Mouse (Mus musculus) cerebellum, adult 11 months (tissue): ENCODE data around the gene Slc35b3.

Experiments used
- DNase-seq: peaks from one replicate; pipeline ENCODE4 v3.0.0; 2022

Slc35b3 gene

GRCm38 (mm10) chr13:38936860-38937471, 23.7 kb downstream of the Slc35b3 start:
- DNase-seq: no peak

GRCm38 (mm10) chr13:38935856-38936446, 24.7 kb downstream of the Slc35b3 start:
- no peak for DNase-seq

DNA sequence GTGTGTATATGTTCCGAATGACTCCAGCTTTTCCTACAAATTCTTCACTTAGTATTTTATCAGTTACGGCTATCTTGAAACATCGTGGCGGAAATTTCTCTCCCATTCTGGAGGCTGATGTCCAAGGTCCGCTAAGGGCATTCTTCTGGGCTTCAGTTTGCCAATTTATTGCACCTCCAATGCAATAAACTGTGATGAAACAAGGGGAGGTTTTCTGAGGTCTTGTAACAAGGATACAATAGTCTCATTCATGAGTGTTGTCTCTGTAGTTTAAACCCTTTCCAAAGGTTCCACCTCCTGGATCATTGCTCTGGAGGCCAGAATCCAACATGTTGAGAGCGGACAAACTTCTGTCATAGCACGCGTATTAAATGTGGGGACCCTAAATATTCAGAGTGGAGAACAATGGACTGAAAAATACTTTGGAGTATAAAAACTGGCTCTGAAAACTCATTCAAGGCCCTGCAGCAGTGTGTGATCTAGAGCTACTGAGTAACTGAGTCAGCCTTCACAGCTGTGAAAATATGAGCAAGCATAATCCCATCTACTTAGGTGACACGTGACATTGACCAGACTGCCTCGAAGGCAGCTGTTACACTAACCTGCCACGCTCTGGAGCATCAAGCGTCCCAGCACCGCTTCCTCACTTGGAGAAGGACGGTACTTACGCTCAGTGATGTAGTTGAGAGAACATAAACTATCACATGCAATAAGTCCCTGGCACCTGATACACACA, 30.7 kb downstream of the Slc35b3 start:
- DNase-seq: no peak

- DNase-seq: no peak
These were observed 38.0 kb downstream of the Slc35b3 start for GRCm38 (mm10) chr13:38922676-38923075.

DNA sequence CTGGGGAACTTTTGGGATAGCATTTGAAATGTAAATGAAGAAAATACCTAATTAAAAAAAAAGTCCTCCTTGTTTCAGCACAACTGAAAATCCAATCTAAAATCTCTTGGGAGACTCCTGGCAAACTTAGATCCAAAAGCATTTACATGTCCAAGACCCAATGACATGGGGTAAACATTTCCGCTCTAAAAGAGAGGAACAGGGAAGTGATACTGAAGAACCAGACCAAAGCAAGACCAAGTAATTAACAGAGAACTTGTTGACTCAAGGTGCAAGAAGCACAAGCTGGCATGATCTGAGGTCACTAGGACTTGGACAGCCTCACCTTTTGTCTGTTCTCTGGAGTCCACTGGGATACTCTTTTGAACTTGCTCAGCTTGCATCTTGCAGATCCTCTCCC, 39.4 kb downstream of the Slc35b3 start:
- DNase-seq: no peak

GRCm38 (mm10) chr13:38918188-38918885, 42.3 kb downstream of the Slc35b3 start:
- DNase-seq: no peak

GRCm38 (mm10) chr13:38917556-38917955, 43.1 kb downstream of the Slc35b3 start:
- no peak for DNase-seq

DNA sequence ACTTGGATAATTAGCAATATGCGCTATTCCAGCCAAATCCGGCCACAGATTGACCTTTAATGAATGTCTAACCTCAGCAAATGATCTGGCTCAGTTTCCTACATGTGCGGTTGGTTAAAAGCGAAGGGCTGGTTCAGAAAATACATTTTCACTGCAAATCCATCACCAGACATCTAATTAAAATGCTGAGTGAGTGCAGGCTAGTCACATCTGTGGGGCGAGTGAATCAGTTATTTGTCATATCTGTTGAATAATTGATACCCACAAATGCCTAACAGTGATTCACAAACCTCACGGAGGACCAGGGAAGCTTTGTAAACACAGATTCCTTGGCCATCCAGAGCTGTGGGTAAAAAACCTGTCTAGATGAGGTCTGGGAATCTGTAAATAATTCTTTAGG, 45.9 kb downstream of the Slc35b3 start:
- DNase-seq: no peak

- DNase-seq: no peak
These were observed 68.3 kb downstream of the Slc35b3 start for GRCm38 (mm10) chr13:38892364-38892763.
